Mouse (Mus musculus) hindlimb bud, embryonic 11.5 days (tissue): ENCODE results near the gene Ppp6c.

ENCODE experiments used
- DNase-seq: peaks from one replicate; pipeline ENCODE4 v3.0.0-alpha.2; 2012; ENCODE audit warnings: low read depth, low spot score; ENCODE audit errors: extremely low spot score

Gene Ppp6c

GRCm38 (mm10) chr2:39146469-39146868 lies 79.8 kb downstream of the Ppp6c start:
- DNase-seq: no peak
